Mouse (Mus musculus) cerebellum, adult 2 months (tissue): ENCODE data around the gene Xpo1. TPM values are rescaled to one million over a fixed set of nuclear protein-coding genes. Genes with fewer than 3 reads are reported as not detected.
A peak's percentile ranks its signal among the peaks of the same experiment; 100 is the strongest.

Source experiments
- DNase-seq, 2 experiments: peaks; one replicate each; pipeline ENCODE4 v3.0.0; 2021
- H3K27ac ChIP-seq: fragments of 200-500 bp; 2 replicates; pipeline ENCODE4 v1.5.1; 2012; ENCODE audit warnings: low read length, control low read depth, inconsistent platforms; ENCODE audit not compliant: insufficient read depth
- H3K27me3 ChIP-seq: fragments of 200-500 bp; 2 replicates; pipeline ENCODE4 v1.6.1; 2012; ENCODE audit warnings: inconsistent platforms, mild to moderate bottlenecking, low read length, moderate library complexity; ENCODE audit not compliant: control insufficient read depth, insufficient read depth
- H3K4me1 ChIP-seq: fragments of 200-500 bp; 2 replicates; pipeline ENCODE4 v1.6.1; 2011; ENCODE audit warnings: low read length; ENCODE audit not compliant: control insufficient read depth, insufficient read depth
- H3K4me3 ChIP-seq: fragments of 200-500 bp; replicated peaks from 2 replicates; pipeline ENCODE3; 2011; ENCODE audit warnings: mild to moderate bottlenecking, low read depth, low read length, control low read depth; ENCODE audit not compliant: insufficient read depth
- CTCF ChIP-seq: fragments of 200-500 bp; IDR thresholded peaks from 2 replicates; pipeline ENCODE4 v1.5.1; 2011; ENCODE audit warnings: low read depth, mild to moderate bottlenecking, control low read depth, low read length, moderate library complexity, borderline replicate concordance; ENCODE audit not compliant: insufficient read depth
- POLR2A ChIP-seq: fragments of 200-500 bp; IDR thresholded peaks from 2 replicates; pipeline ENCODE4 v1.6.1; 2011; ENCODE audit warnings: low read length, control low read depth, borderline replicate concordance; ENCODE audit not compliant: insufficient read depth
- WGBS: fragments of 180-500 bp; shearing (Covaris S2); methylation state at CpG from one replicate; pipeline ENCODE4 v1.1.7; 2018; 5-methylcytosine and 5-hydroxymethylcytosine counted together
- polyA plus RNA-seq: library from polyadenylated mRNA; depleted of rRNA; stranded (reverse); fragments of >200 nt; gene quantifications from 2 replicates; pipeline ENCODE4 v1.2.3, GENCODE M21; 2012; rRNA removed

Gene Xpo1
- polyA plus RNA-seq: 39.4 and 44.1 TPM in 2 replicates

DNA sequence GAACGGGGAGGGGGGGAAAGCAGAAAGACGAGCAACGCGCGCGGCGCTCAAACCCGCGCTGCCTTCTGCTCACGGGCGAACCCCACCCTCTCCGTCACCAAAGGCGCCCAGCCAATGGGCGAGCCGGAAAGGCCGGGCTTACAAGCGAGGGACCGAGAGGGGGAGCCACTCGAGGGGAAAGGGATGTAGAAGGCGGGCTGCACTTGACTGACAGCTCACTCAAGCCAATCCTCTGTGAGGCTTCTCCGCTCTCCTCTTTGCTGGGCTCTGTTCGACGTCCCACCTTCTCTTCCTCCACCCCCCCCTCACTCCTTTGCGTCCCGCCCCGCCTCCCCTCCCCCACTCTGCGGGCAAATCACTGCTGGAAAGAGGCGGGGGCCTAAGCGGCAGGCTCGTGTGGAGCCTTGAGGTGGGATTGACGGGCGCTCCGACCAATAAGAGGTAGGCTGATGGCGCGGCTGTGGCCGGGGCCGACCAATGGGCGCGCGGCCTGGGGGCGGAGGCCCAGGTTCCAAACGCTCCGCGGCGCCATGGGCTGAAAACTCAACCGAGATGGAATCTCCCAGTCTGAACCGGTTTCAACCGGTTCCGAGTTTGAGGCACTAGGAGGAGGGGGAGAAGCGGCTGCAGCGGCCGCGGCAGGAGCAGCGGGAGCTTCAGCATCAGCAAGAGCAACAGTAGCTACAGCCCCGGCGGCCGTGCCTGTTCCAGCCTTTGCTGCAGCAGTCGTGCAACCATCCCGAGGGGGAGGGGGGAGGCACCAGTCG is at the start of gene Xpo1:
TSS of gene Xpo1 (plus strand) at position 615 of the 767 bp plus-strand sequence.
- H3K27ac ChIP-seq: peak within 1 kb of the TSS; percentile 40
- WGBS: under 1% methylated on average over 60 of the region's 60 CpGs

DNA sequence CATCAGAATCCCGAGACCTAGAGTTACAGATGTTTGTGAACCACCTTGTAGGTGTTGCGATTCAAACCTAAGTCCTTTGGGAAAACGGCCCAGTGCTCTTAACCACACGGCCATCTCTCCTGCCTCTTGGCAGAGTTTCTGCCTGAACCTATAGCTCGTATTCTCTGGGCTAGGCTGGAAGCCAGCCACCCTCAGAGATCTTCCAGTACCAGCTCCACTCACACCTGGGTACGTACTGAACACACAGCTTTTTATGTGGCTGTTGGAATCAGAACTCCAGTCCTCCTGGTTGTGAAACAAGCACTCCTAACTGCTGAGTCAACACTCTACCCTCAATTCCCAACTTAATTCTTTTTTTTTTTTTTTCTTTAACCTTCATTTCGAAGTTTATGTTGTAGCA is 46.1 kb upstream of the Xpo1 start:
- DNase-seq: no peak
- H3K4me3 ChIP-seq: no peak overlapping the region
- no peak overlapping the region for H3K27ac ChIP-seq
- no peak for TF ChIP-seq POLR2A
- no peak for TF ChIP-seq CTCF
- no peaks in the 10 kb centered on the region for H3K4me1 ChIP-seq
- H3K27me3 ChIP-seq: no peaks in the 10 kb centered on the region
- 70% methylated on average over 7 of the region's 7 CpGs for WGBS

More for the DNA sequence above, at the start of gene Xpo1:
- Histone ChIP-seq H3K27me3 (no peaks in the 10 kb centered on the region), H3K4me3 (peak within 1 kb of the TSS; percentile 85), H3K4me1 (peaks cover 2% of the 10 kb centered on the region; the same call in 1 of the 2 replicates)
- peak; percentile 51; the same call in 1 of the 2 replicates for TF ChIP-seq CTCF
- TF ChIP-seq POLR2A: peak; percentile 73
- peak; percentile 100 for DNase-seq

DNA sequence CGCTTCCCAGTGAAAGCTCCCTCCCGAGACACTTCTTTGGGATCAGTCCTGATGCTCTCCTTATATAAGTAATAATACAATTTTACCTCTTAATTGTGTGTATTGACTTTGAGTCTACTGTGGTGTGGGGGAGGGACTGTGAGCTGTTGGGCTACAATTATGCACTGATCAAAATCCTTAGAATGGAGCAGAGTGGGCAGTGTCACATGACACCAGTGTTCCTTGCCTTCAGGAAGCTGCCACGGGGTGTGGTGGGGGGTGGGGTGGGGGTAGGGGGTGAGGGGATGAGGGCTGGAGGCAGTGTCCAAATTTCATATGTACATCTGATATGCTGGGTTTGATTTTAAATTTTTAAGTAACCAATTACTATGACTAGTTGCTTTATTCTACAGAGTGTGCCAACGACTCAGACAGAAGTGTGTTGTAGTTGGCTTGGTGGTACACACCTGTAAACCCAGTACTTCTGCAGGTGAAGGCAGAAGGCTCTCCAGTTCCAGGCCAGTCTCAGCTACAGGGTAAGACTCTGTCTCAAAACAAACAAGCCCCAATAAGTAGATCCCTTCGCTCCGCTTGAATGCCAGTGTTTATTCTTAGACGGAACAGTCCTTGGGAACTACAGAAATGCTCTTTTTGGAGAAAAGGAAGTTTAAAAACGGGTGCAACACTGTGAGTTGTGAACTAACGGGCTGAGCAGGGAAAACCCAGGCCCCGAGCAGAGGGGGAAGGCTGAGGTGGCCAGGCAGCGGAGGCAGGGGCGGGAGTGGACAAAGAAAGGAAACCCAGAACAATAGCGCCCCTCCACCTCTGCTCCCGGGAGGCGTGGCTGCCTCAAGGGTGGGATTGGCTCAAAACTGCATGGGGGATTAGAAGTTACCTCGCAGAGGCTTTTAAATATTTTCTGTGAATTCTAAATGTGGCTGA is 45.0 kb upstream of the Xpo1 start:
- Histone ChIP-seq H3K4me3 (no peak overlapping the region), H3K27me3 (no peaks in the 10 kb centered on the region), H3K27ac (no peak overlapping the region), H3K4me1 (no peaks in the 10 kb centered on the region)
- DNase-seq: no peak
- 21% methylated on average over 16 of the region's 16 CpGs for WGBS
- TF ChIP-seq POLR2A (no peak), CTCF (no peak)

DNA sequence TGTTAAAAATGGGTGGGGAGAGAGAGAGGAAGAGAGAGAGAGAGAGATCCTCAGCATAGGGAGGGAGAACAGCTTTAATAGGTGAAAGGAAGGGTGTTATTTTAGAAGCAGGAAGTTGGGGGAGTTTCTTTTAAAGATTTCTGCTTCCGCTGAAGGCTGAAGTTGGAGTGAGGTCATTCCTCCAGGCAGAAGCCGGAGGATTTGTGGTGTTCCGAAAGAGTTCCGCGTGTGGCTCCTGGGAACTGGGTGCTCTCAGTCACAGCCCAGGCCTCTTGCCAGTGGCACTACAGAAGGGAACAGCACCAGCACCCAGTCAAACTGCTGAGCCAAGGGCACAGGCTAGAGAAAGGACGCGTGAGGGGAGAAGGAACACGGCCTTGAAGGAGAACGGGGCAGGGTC is 38.4 kb upstream of the Xpo1 start:
- Histone ChIP-seq H3K4me3 (no peak overlapping the region), H3K4me1 (no peaks in the 10 kb centered on the region), H3K27ac (no peak overlapping the region), H3K27me3 (no peaks in the 10 kb centered on the region)
- no peak for DNase-seq
- TF ChIP-seq CTCF (no peak), POLR2A (no peak)
- 89% methylated on average over 9 of the region's 9 CpGs for WGBS

DNA sequence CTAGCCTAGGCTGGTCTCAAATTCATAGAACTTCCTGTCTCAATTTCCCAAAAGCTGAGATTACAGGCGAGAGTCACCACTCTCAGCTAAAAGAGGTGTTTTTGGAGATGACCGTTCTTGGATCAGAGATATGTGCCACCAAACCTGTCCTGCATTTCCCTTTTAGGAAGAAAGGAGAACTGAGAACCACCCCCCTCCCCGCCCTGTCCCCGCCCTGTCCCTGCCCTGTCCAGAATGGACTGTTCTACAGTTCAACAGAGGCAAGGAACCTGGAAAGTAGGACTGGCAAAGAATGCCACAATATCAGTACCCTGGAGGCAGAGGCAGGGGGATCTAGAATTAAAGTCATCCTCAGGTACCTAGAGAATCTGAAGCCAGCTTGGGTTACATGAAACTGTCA is 19.8 kb upstream of the Xpo1 start:
- H3K4me1 ChIP-seq: no peaks in the 10 kb centered on the region
- 84% methylated on average over 4 of the region's 4 CpGs for WGBS
- TF ChIP-seq CTCF (no peak), POLR2A (no peak)
- H3K27ac ChIP-seq: no peak overlapping the region
- no peak overlapping the region for H3K4me3 ChIP-seq
- no peaks in the 10 kb centered on the region for H3K27me3 ChIP-seq
- no peak for DNase-seq

DNA sequence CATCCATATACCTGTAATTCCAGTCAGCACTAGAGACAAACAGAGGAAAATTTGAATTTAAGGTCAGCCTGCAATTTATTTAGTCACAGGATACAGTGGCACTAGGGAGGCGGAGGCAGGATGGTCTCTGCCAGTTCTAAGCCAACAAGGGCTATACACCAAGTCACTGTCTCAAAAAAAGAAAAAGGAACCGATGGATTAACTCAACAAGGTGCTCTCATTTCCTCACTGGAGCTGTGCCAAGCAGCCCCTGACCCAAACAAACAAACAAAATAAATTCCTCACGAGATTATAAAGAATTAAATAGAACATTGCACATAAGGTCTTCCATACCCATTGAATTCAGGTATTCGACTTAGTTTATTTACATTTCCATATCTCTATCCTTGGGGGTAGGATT is 1.9 kb upstream of the Xpo1 start:
- no peak overlapping the region for H3K27ac ChIP-seq
- H3K4me1 ChIP-seq: peaks cover 2% of the 10 kb centered on the region; the same call in 1 of the 2 replicates
- H3K27me3 ChIP-seq: no peaks in the 10 kb centered on the region
- H3K4me3 ChIP-seq: no peak overlapping the region
- no peak for TF ChIP-seq POLR2A
- TF ChIP-seq CTCF: no peak
- 92% methylated on average over 4 of the region's 4 CpGs for whole genome bisulfite sequencing
- DNase-seq: peak in 1 of 2 experiments; percentile 20

DNA sequence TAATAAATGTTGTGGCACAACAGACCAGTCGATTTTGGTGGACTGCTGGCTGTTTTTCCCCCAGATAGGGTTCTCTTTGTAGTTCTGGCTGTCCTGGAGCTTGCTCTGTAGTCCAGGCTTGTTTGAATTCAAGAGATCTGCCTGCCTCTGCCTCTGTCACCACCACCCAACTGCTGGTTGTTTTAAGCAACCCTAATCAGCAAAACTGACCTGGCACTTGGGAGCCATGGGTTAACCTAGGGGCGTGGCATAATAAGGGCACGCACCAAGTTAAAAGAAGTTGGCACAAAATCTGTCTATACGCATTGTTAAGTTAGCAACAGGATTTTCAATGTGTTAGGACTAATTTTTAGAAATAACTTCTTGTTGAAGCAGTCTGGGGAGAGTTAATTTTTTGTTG is 1.3 kb upstream of the Xpo1 start:
- H3K27me3 ChIP-seq: no peaks in the 10 kb centered on the region
- H3K27ac ChIP-seq: 0 out of 2 replicates have a peak overlapping the region, but pooled peaks have one; percentile 40
- H3K4me1 ChIP-seq: peaks cover 2% of the 10 kb centered on the region; the same call in 1 of the 2 replicates
- 85% methylated on average over 4 of the region's 4 CpGs for WGBS
- DNase-seq: peak in 1 of 2 experiments; percentile 17
- peak overlapping the region; percentile 54 for H3K4me3 ChIP-seq
- no peak for TF ChIP-seq CTCF
- TF ChIP-seq POLR2A: no peak

DNA sequence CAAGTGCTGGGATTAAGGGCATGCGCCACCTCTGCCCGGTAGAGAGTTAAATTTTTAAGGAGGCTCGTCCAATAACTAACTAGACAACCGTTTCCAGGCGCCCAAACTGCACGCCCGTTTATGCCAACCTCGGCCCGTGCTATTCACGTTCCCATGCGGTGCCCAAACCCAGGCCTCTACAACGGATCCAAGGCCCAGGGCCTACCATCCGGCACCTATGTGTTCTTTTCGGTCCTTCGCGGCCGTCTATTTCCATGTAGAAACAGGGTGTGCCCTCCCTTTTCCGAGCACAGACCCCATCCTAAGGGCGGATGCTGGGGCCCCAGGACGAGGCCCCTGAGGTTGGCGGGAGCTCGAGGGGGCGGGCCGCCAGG is 801 bp upstream of the Xpo1 start:
- Histone ChIP-seq H3K4me1 (peaks cover 2% of the 10 kb centered on the region; the same call in 1 of the 2 replicates), H3K27me3 (no peaks in the 10 kb centered on the region), H3K27ac (peak overlapping the region; percentile 40), H3K4me3 (peak overlapping the region; percentile 54)
- WGBS: 2% methylated on average over 24 of the region's 24 CpGs
- no peak for DNase-seq
- TF ChIP-seq POLR2A (no peak), CTCF (no peak)
